Mouse (Mus musculus) liver, embryonic 14.5 days (tissue): ENCODE measurements around the gene Stat3.

Source experiments
- CTCF ChIP-seq: IDR thresholded peaks from 2 replicates; pipeline ENCODE4 v1.5.1; 2016; ENCODE audit warnings: antibody characterized with exemption, low read depth, control low read depth
- EP300 ChIP-seq: IDR thresholded peaks from 2 replicates; pipeline ENCODE4 v1.6.1; 2016; ENCODE audit warnings: antibody characterized with exemption, low read depth

- TF ChIP-seq CTCF = no peak
- TF ChIP-seq EP300 = no peak
Measured at GRCm38 (mm10) chr11:100915063-100915462, 24.3 kb downstream of the Stat3 start.
